Mouse (Mus musculus) small intestine, adult 2 months (tissue): Measurements from ENCODE around the gene Fkbpl. TPM values are rescaled to one million over a fixed set of nuclear protein-coding genes. Genes with fewer than 3 reads are reported as not detected.

Experiments
- H3K27ac ChIP-seq: fragments of 200-500 bp; 2 replicates; pipeline ENCODE4 v1.5.1; 2012; ENCODE audit warnings: low read depth, low read length, control low read depth, inconsistent platforms; ENCODE audit not compliant: insufficient read depth
- H3K27me3 ChIP-seq: fragments of 200-500 bp; 2 replicates; pipeline ENCODE4 v1.6.1; 2012; ENCODE audit warnings: mild to moderate bottlenecking, moderate library complexity, low read length, inconsistent platforms; ENCODE audit not compliant: control insufficient read depth, insufficient read depth
- H3K36me3 ChIP-seq: fragments of 200-500 bp; 2 replicates; pipeline ENCODE4 v1.6.1; 2012; ENCODE audit warnings: mild to moderate bottlenecking, low read length, control low read depth, inconsistent platforms; ENCODE audit not compliant: control insufficient read depth, insufficient read depth
- H3K4me1 ChIP-seq: fragments of 200-500 bp; 2 replicates; pipeline ENCODE4 v1.6.1; 2012; ENCODE audit warnings: low read length, inconsistent platforms, mixed read lengths; ENCODE audit not compliant: control insufficient read depth, insufficient read depth, insufficient read length
- H3K4me3 ChIP-seq: fragments of 200-500 bp; 2 replicates; pipeline ENCODE4 v1.5.1; 2012; ENCODE audit warnings: low read depth, mild to moderate bottlenecking, control low read depth, inconsistent platforms, low read length, moderate library complexity
- CTCF ChIP-seq: fragments of 200-500 bp; IDR thresholded peaks from 2 replicates; pipeline ENCODE4 v1.5.1; 2012; ENCODE audit warnings: low read depth, mild to moderate bottlenecking, control low read depth, inconsistent platforms, low read length, moderate library complexity, mixed read lengths; ENCODE audit not compliant: insufficient replicate concordance, insufficient read length; ENCODE audit errors: extremely low read depth
- POLR2A ChIP-seq: fragments of 200-500 bp; IDR thresholded peaks from 2 replicates; pipeline ENCODE4 v1.6.1; 2012; ENCODE audit warnings: low read depth, mild to moderate bottlenecking, control low read depth, inconsistent platforms, low read length, moderate library complexity
- WGBS: fragments of 180-500 bp; shearing (Covaris S2); methylation state at CpG from one replicate; pipeline ENCODE4 v1.1.7; 2018; 5-methylcytosine and 5-hydroxymethylcytosine counted together
- polyA plus RNA-seq: library from polyadenylated mRNA; depleted of rRNA; stranded (reverse); fragments of >200 nt; gene quantifications from 2 replicates; pipeline ENCODE4 v1.2.3, GENCODE M21; 2012

The Fkbpl gene
- polyA plus RNA-seq, 1 experiment, result 2.5 TPM

- Histone ChIP-seq H3K4me3 (peak within 1 kb of the TSS; percentile 8; the same call in 1 of the 2 replicates), H3K4me1 (peaks cover 7% of the 10 kb centered on the region), H3K27ac (no peak within 1 kb of the TSS), H3K27me3 (peaks cover 34% of the 10 kb centered on the region), H3K36me3 (no peaks in the 10 kb centered on the region)
- TF ChIP-seq CTCF (no peak), POLR2A (no peak)
- WGBS, result 55% methylated on average over 7 of the region's 7 CpGs
Measured at GRCm38 (mm10) chr17:34670235-34670634, 25.7 kb downstream of the Fkbpl start, which contains the start of gene Tnxb. TSS of gene Tnxb (plus strand) at chr17:34670535.

GRCm38 (mm10) chr17:34671151-34672066 lies 26.8 kb downstream of the Fkbpl start:
- 18% methylated on average over 93 of the region's 93 CpGs for WGBS
- Histone ChIP-seq H3K27ac (no peak overlapping the region), H3K4me1 (peaks cover 7% of the 10 kb centered on the region), H3K36me3 (no peaks in the 10 kb centered on the region), H3K27me3 (peaks cover 35% of the 10 kb centered on the region), H3K4me3 (peak overlapping the region; percentile 8; the same call in 1 of the 2 replicates)
- no peak for TF ChIP-seq CTCF
- TF ChIP-seq POLR2A, result no peak

GRCm38 (mm10) chr17:34672246-34672792 lies 27.8 kb downstream of the Fkbpl start:
- TF ChIP-seq POLR2A, result no peak
- no peak for TF ChIP-seq CTCF
- WGBS, result 33% methylated on average over 49 of the region's 49 CpGs
- H3K4me1 ChIP-seq, result peaks cover 7% of the 10 kb centered on the region

GRCm38 (mm10) chr17:34673139-34673538 lies 28.6 kb downstream of the Fkbpl start:
- no peak overlapping the region for H3K27ac ChIP-seq
- WGBS, result 85% methylated on average over 7 of the region's 7 CpGs
- H3K27me3 ChIP-seq, result peaks cover 39% of the 10 kb centered on the region
- H3K36me3 ChIP-seq, result no peaks in the 10 kb centered on the region
- peaks cover 7% of the 10 kb centered on the region for H3K4me1 ChIP-seq
- no peak overlapping the region for H3K4me3 ChIP-seq
- TF ChIP-seq CTCF (no peak), POLR2A (no peak)

More at GRCm38 (mm10) chr17:34672246-34672792, 27.8 kb downstream of the Fkbpl start:
- peaks cover 35% of the 10 kb centered on the region for H3K27me3 ChIP-seq
- H3K36me3 ChIP-seq, result no peaks in the 10 kb centered on the region
- H3K27ac ChIP-seq, result no peak overlapping the region
- H3K4me3 ChIP-seq, result no peak overlapping the region

- peak overlapping the region; percentile 46; the same call in 1 of the 2 replicates for H3K27ac ChIP-seq
- no peaks in the 10 kb centered on the region for H3K36me3 ChIP-seq
- TF ChIP-seq CTCF (no peak), POLR2A (no peak)
- H3K4me1 ChIP-seq, result peaks cover 7% of the 10 kb centered on the region
- WGBS, result 55% methylated on average over 11 of the region's 11 CpGs
- H3K27me3 ChIP-seq, result peaks cover 39% of the 10 kb centered on the region
- H3K4me3 ChIP-seq, result no peak overlapping the region
Measured at GRCm38 (mm10) chr17:34674524-34675204, 30.1 kb downstream of the Fkbpl start.

GRCm38 (mm10) chr17:34675205-34676092 lies 30.9 kb downstream of the Fkbpl start:
- WGBS, result 41% methylated on average over 13 of the region's 13 CpGs
- Histone ChIP-seq H3K27ac (peak overlapping the region; percentile 37; the same call in 1 of the 2 replicates), H3K27me3 (peaks cover 38% of the 10 kb centered on the region), H3K4me3 (no peak overlapping the region), H3K36me3 (no peaks in the 10 kb centered on the region), H3K4me1 (peaks cover 7% of the 10 kb centered on the region)
- TF ChIP-seq POLR2A (no peak), CTCF (no peak)
